Mouse (Mus musculus) embryonic facial prominence, embryonic 14.5 days (tissue): Measurements from ENCODE around the gene Farsa. TPM values are rescaled to one million over a fixed set of nuclear protein-coding genes. Genes with fewer than 3 reads are reported as not detected.

ENCODE experiments used
- ATAC-seq: fragments of 200-750 bp; cut with Nextera tagmentation; 2 replicates; pipeline ENCODE4 v1.8.0; 2017; ENCODE audit warnings: low read depth, moderate number of reproducible peaks, moderate TSS enrichment
- DNase-seq: peaks from one replicate; pipeline ENCODE4 v3.0.0-alpha.2; 2015; ENCODE audit warnings: low spot score
- H3K27ac ChIP-seq: fragments of 300-500 bp; sonication (generic); replicated peaks from 2 replicates; pipeline ENCODE4 v1.5.1; 2014; ENCODE audit warnings: low read depth, mild to moderate bottlenecking, low read length, moderate library complexity
- H3K27me3 ChIP-seq: fragments of 300-500 bp; sonication (generic); replicated peaks from 2 replicates; pipeline ENCODE4 v1.6.1; 2014; ENCODE audit warnings: low read length; ENCODE audit not compliant: control insufficient read depth, insufficient read depth
- H3K36me3 ChIP-seq: fragments of 300-500 bp; sonication (generic); 2 replicates; pipeline ENCODE4 v1.6.1; 2014; ENCODE audit warnings: low read length, mixed read lengths; ENCODE audit not compliant: control insufficient read depth, insufficient read depth
- H3K4me1 ChIP-seq: fragments of 300-500 bp; sonication (generic); 2 replicates; pipeline ENCODE4 v1.6.1; 2014; ENCODE audit warnings: antibody characterized with exemption, low read length; ENCODE audit not compliant: control insufficient read depth, insufficient read depth
- H3K4me2 ChIP-seq: fragments of 300-500 bp; sonication (generic); 2 replicates; pipeline ENCODE4 v1.6.1; 2014; ENCODE audit warnings: low read depth, mild to moderate bottlenecking, low read length, moderate library complexity, mixed read lengths
- H3K4me3 ChIP-seq: fragments of 300-500 bp; sonication (generic); 2 replicates; pipeline ENCODE4 v1.5.1; 2014; ENCODE audit warnings: low read depth, mild to moderate bottlenecking, low read length
- H3K9ac ChIP-seq: fragments of 300-500 bp; sonication (generic); 2 replicates; pipeline ENCODE4 v1.6.1; 2014; ENCODE audit warnings: low read depth, mild to moderate bottlenecking, low read length, moderate library complexity, mixed read lengths
- H3K9me3 ChIP-seq: fragments of 300-500 bp; sonication (generic); 2 replicates; pipeline ENCODE4 v1.6.1; 2016; ENCODE audit warnings: low read length; ENCODE audit not compliant: control insufficient read depth
- WGBS: fragments of 180-500 bp; shearing (Covaris S2); extraction: QIAGEN DNeasy Blood & Tissue Kit; methylation state at CpG from one replicate; pipeline ENCODE4 v1.1.7; 2014; 5-methylcytosine and 5-hydroxymethylcytosine counted together
- polyA plus RNA-seq: library from polyadenylated mRNA; unstranded; fragments of >200 nt; fragmentation: Nextera tagmentation; extraction: Ambion mirVana; gene quantifications from 2 replicates; pipeline ENCODE4 v1.2.1, GENCODE M21; 2014

The Farsa gene
- polyA plus RNA-seq, 1 experiment from 2014 or later = 67.1 TPM

- ATAC-seq = peak; percentile 75
- H3K9me3 ChIP-seq = no peaks in the 10 kb centered on the region
- H3K27me3 ChIP-seq = no peaks in the 10 kb centered on the region
- 2% methylated on average over 47 of the region's 59 CpGs for WGBS
- peak overlapping the region; percentile 91 for H3K27ac ChIP-seq
- H3K4me2 ChIP-seq = peak overlapping the region; percentile 61
- peaks cover 37% of the 10 kb centered on the region for H3K36me3 ChIP-seq
- peaks cover 9% of the 10 kb centered on the region for H3K4me1 ChIP-seq
- peak overlapping the region; percentile 85 for H3K4me3 ChIP-seq
- peak; percentile 73 for DNase-seq
- peak overlapping the region; percentile 95 for H3K9ac ChIP-seq
Measured at GRCm38 (mm10) chr8:84832034-84832717, 24.6 kb upstream of the Farsa start.

- Histone ChIP-seq H3K36me3 (peaks cover 46% of the 10 kb centered on the region), H3K4me2 (peak overlapping the region; percentile 61), H3K4me1 (peaks cover 14% of the 10 kb centered on the region), H3K27ac (peak overlapping the region; percentile 91), H3K27me3 (no peaks in the 10 kb centered on the region), H3K4me3 (peak overlapping the region; percentile 85), H3K9me3 (no peaks in the 10 kb centered on the region), H3K9ac (peak overlapping the region; percentile 95)
- ATAC-seq (no peak), DNase-seq (no peak)
- 67% methylated on average over 10 of the region's 10 CpGs for WGBS
Measured at GRCm38 (mm10) chr8:84832759-84833742, 23.7 kb upstream of the Farsa start.

- no peaks in the 10 kb centered on the region for H3K9me3 ChIP-seq
- no peak overlapping the region for H3K27ac ChIP-seq
- peaks cover 17% of the 10 kb centered on the region for H3K4me1 ChIP-seq
- no peak for ATAC-seq
- no peak overlapping the region for H3K4me2 ChIP-seq
- no peak overlapping the region for H3K4me3 ChIP-seq
- WGBS = 84% methylated on average over 19 of the region's 19 CpGs
- H3K36me3 ChIP-seq = peaks cover 58% of the 10 kb centered on the region
- DNase-seq = no peak
- no peak overlapping the region for H3K9ac ChIP-seq
- no peaks in the 10 kb centered on the region for H3K27me3 ChIP-seq
Measured at GRCm38 (mm10) chr8:84834002-84834865, 22.6 kb upstream of the Farsa start.

- DNase-seq (peak; percentile 73), ATAC-seq (peak; percentile 10; the same call in 1 of the 2 replicates)
- H3K4me3 ChIP-seq = no peak overlapping the region
- no peaks in the 10 kb centered on the region for H3K27me3 ChIP-seq
- H3K4me2 ChIP-seq = no peak overlapping the region
- H3K9ac ChIP-seq = no peak overlapping the region
- WGBS = 77% methylated on average over 10 of the region's 10 CpGs
- H3K36me3 ChIP-seq = peaks cover 61% of the 10 kb centered on the region
- no peak overlapping the region for H3K27ac ChIP-seq
- H3K4me1 ChIP-seq = peaks cover 17% of the 10 kb centered on the region
- no peaks in the 10 kb centered on the region for H3K9me3 ChIP-seq
Measured at GRCm38 (mm10) chr8:84834866-84835855, 21.6 kb upstream of the Farsa start.

- no peak overlapping the region for H3K4me2 ChIP-seq
- no peak overlapping the region for H3K4me3 ChIP-seq
- peaks cover 17% of the 10 kb centered on the region for H3K4me1 ChIP-seq
- DNase-seq = peak; percentile 83
- H3K36me3 ChIP-seq = peaks cover 74% of the 10 kb centered on the region
- peak overlapping the region; percentile 55; the same call in 1 of the 2 replicates for H3K27ac ChIP-seq
- no peaks in the 10 kb centered on the region for H3K9me3 ChIP-seq
- 30% methylated on average over 8 of the region's 8 CpGs for WGBS
- H3K9ac ChIP-seq = peak overlapping the region; percentile 30
- ATAC-seq = peak; percentile 31
- H3K27me3 ChIP-seq = no peaks in the 10 kb centered on the region
Measured at GRCm38 (mm10) chr8:84837149-84837911, 19.5 kb upstream of the Farsa start.

- DNase-seq = no peak
- no peak overlapping the region for H3K4me3 ChIP-seq
- 77% methylated on average over 15 of the region's 15 CpGs for WGBS
- H3K4me2 ChIP-seq = no peak overlapping the region
- peaks cover 17% of the 10 kb centered on the region for H3K4me1 ChIP-seq
- H3K27me3 ChIP-seq = no peaks in the 10 kb centered on the region
- no peak for ATAC-seq
- peak overlapping the region; percentile 55; the same call in 1 of the 2 replicates for H3K27ac ChIP-seq
- 0 out of 2 replicates have a peak overlapping the region, but pooled peaks have one; percentile 27 for H3K9ac ChIP-seq
- H3K9me3 ChIP-seq = no peaks in the 10 kb centered on the region
- H3K36me3 ChIP-seq = peaks cover 81% of the 10 kb centered on the region
Measured at GRCm38 (mm10) chr8:84837912-84838470, 18.8 kb upstream of the Farsa start.

- Histone ChIP-seq H3K4me3 (no peak overlapping the region), H3K36me3 (peaks cover 85% of the 10 kb centered on the region), H3K27ac (no peak overlapping the region), H3K27me3 (no peaks in the 10 kb centered on the region), H3K9me3 (no peaks in the 10 kb centered on the region), H3K4me1 (peaks cover 17% of the 10 kb centered on the region), H3K9ac (no peak overlapping the region), H3K4me2 (no peak overlapping the region)
- WGBS = 88% methylated on average over 5 of the region's 5 CpGs
- ATAC-seq = no peak
- DNase-seq = no peak
Measured at GRCm38 (mm10) chr8:84838513-84838912, 18.3 kb upstream of the Farsa start.
